Mouse (Mus musculus): ENCODE measurements around the gene Pcp4. TPM values are rescaled to one million over a fixed set of nuclear protein-coding genes. Genes with fewer than 3 reads are reported as not detected.
"Not testable (repeated sequence)": the region's sequence is repeated elsewhere in the genome, so short reads cannot be mapped to it uniquely, and the experiment has no call there.

Gene Pcp4
- polyA plus RNA-seq (2015; fragmentation: Nextera tagmentation; extraction: Ambion mirVana): 48.2 and 53.9 TPM in 2 replicates

DNA sequence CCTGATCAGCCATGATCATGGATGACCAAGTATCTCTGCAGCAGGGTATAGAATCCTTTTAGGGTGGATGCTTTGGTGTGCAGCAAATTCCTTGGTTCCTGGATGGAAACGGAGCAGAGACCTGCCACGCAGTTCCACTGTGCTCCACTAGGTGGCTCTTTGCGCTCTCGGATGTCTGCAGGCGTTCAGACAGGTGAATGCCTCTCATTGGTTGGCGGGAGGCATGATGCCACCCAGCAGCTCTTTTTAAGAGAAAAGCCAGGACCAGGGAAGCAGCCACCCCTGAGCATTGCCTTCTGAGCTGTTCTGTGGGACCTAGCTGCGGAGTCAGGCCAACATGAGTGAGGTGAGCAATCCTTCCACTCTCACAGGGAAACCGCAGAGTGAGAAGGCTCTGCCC, at the start of gene Pcp4:
Gene Pcp4 (plus strand): TSS at position 162 of the 400 bp plus-strand sequence.
- no peak within 1 kb of the TSS for H3K4me3 ChIP-seq (replicated peaks)
- no peaks in the 10 kb centered on the region for H3K36me3 ChIP-seq
- H3K4me1 ChIP-seq (replicated peaks): 0 out of 2 replicates have a peak, but pooled peaks cover 7% of the 10 kb centered on the region
- no peaks in the 10 kb centered on the region for H3K9me3 ChIP-seq
- H3K9ac ChIP-seq: no peak within 1 kb of the TSS
- H3K27me3 ChIP-seq (replicated peaks): 0 out of 2 replicates have a peak, but pooled peaks cover 6% of the 10 kb centered on the region
- peak; percentile 55; the same call in 1 of the 2 replicates for ATAC-seq
- no peak within 1 kb of the TSS for H3K27ac ChIP-seq
- WGBS: 13% methylated on average over 8 of the region's 8 CpGs
- H3K4me2 ChIP-seq (replicated peaks): no peak within 1 kb of the TSS

DNA sequence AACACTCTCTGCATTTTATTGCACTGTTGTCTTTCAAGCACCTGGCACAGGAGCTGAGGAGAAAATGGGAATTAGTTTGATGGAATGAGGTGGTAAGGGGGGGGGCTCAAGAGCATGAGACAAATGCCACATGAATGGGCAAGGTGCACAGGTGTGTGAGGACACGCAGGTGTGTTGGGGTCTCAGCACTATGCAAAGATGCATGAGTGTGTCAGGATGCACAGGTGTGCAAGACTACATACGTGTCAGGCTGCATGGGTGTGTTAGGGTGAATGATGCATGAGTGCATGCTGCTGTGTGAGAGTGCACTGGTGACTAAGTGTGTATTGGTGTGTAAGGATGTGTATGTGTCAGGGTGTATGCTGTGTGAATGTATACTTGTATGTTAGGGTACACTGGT, 42.4 kb upstream of the Pcp4 start:
- Histone ChIP-seq H3K4me2 (replicated peaks) (no peak overlapping the region), H3K36me3 (no peaks in the 10 kb centered on the region), H3K4me3 (replicated peaks) (no peak overlapping the region), H3K9ac (no peak overlapping the region), H3K4me1 (replicated peaks) (no peaks in the 10 kb centered on the region), H3K27me3 (replicated peaks) (no peaks in the 10 kb centered on the region), H3K9me3 (no peaks in the 10 kb centered on the region), H3K27ac (no peak overlapping the region)
- ATAC-seq: no peak
- WGBS: 76% methylated on average over 2 of the region's 2 CpGs

DNA sequence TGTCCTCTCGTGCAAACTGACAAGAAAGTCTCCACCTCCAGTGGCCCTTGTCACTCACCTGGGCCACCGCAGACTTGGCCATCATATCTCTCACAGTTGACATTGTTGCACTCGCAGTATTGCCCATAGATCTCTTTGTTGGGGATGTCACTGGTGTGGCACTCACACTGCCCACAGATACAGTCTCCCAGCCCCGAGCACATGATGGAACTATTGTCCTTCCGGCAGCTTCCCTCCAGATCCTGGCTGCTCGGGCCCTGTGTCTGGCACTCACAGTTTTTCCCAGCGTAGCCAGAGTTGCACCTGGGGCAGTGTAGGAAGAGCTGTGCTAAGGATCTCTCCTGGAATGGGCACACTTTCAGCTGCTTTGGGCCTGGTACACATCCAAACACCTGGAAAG, 40.7 kb upstream of the Pcp4 start:
- ATAC-seq: no peak
- Histone ChIP-seq H3K4me3 (replicated peaks) (no peak overlapping the region), H3K27me3 (replicated peaks) (no peaks in the 10 kb centered on the region), H3K9ac (no peak overlapping the region), H3K4me1 (replicated peaks) (no peaks in the 10 kb centered on the region), H3K4me2 (replicated peaks) (no peak overlapping the region), H3K36me3 (no peaks in the 10 kb centered on the region), H3K27ac (no peak overlapping the region), H3K9me3 (no peaks in the 10 kb centered on the region)
- WGBS: 81% methylated on average over 7 of the region's 7 CpGs

DNA sequence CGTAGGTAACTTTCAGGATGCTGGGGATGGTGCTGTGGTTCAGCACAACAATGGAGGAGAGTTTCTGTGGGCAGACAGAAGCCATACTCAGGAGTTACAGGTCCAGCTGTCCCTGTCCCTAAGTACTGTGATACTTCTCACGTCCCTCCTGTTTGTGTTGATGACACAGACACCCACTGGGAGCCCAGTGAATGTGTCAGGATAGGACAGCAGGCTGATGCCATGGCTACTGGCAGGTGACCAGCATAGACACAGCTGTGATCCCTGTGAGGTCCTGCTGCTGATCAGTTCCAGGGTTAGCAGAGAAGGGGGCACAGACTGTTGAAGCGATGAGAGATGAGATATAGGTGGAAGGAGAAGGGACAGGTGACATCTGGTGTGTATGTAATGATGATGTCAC, 38.4 kb upstream of the Pcp4 start:
- Histone ChIP-seq H3K4me2 (replicated peaks) (no peak overlapping the region), H3K27ac (no peak overlapping the region), H3K4me3 (replicated peaks) (no peak overlapping the region), H3K9ac (no peak overlapping the region), H3K27me3 (replicated peaks) (no peaks in the 10 kb centered on the region), H3K9me3 (no peaks in the 10 kb centered on the region), H3K4me1 (replicated peaks) (no peaks in the 10 kb centered on the region), H3K36me3 (no peaks in the 10 kb centered on the region)
- 67% methylated on average over 3 of the region's 3 CpGs for WGBS
- no peak for ATAC-seq

DNA sequence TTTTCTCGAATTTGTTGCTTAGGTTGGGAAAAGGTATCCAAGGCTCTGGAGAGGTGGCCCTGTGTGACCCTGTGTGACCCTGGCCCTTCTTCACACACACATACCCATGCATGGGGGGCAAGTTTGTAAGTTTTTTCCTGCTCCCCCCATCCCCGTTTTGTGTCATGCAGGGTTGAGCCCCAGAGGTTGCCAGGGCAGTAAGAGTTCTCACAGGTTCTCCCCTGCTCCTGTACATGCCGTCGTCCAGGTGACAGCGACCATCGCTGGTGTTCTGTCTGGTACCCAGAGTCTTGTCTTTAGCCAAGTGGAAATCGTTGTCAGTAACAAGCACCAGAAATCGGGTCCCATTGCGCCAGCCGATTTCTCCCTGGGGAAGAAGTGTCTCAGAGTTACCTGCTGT, 34.1 kb upstream of the Pcp4 start:
- 88% methylated on average over 10 of the region's 10 CpGs for WGBS
- H3K27ac ChIP-seq: no peak overlapping the region
- H3K4me1 ChIP-seq (replicated peaks): no peaks in the 10 kb centered on the region
- H3K9ac ChIP-seq: no peak overlapping the region
- H3K27me3 ChIP-seq (replicated peaks): no peaks in the 10 kb centered on the region
- H3K9me3 ChIP-seq: no peaks in the 10 kb centered on the region
- H3K36me3 ChIP-seq: no peaks in the 10 kb centered on the region
- no peak overlapping the region for H3K4me2 ChIP-seq (replicated peaks)
- no peak overlapping the region for H3K4me3 ChIP-seq (replicated peaks)
- ATAC-seq: no peak

DNA sequence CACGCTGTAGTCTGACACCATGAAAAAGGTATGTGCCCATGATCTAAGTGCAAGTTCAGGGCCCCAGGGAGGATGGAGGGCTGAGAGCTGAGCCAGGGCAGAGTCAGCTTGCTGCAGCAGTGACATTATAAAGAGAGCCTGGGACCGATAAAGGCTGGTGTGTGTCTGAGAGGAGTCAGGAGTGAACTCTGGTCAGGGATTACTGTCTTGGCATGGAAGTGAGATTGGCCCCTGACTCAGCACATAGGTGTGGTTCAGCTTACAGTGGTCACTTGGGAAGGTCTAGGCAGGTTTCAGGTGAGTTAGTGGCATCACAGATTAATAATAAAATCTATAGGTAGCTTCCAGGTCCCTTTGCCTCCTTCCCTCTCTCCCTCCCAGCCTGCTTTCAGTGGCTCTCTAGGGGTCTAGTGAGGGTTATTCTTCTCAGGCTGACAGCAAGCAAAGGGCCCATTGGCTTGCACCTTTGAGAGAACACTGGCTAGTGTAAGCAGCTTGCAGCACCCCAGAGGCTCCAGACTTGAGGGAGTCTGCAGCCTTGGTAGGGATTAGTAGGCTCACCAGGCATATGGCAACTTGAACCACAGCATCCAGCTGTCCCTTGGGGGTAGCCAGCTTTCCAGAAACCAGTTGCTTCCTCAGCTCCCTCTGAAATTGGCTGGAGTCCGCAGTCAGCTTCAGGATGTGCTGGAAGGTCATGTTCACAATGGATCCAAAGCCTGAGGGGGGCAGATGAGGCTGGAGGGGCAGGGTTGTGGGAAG, 33.2 kb upstream of the Pcp4 start:
- Histone ChIP-seq H3K27me3 (replicated peaks) (no peaks in the 10 kb centered on the region), H3K4me2 (replicated peaks) (no peak overlapping the region), H3K9me3 (no peaks in the 10 kb centered on the region), H3K27ac (no peak overlapping the region), H3K9ac (no peak overlapping the region), H3K36me3 (no peaks in the 10 kb centered on the region), H3K4me3 (replicated peaks) (no peak overlapping the region), H3K4me1 (replicated peaks) (no peaks in the 10 kb centered on the region)
- WGBS: 71% methylated on average over 3 of the region's 3 CpGs
- ATAC-seq: peak; percentile 54; the same call in 1 of the 2 replicates

DNA sequence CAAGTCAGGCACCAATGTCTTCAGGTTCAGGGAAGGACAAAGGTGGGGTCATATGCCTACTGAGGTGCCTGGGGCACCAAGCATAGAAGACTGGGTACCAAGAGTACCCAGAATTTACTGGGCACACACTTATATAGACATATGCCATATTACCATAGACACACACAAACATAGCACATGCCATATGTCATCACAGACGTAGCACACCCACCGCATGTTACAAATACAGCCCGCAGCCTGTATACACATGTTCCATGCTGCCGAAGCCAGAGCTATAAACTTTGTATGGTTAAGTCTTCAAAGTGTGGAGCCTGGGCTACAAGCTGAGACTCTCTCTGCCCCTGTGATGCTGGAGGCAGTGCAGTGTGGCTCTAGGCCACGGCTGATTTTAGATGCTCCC, 28.5 kb upstream of the Pcp4 start:
- no peak overlapping the region for H3K4me3 ChIP-seq (replicated peaks)
- no peak for ATAC-seq
- H3K36me3 ChIP-seq: no peaks in the 10 kb centered on the region
- no peaks in the 10 kb centered on the region for H3K4me1 ChIP-seq (replicated peaks)
- H3K27me3 ChIP-seq (replicated peaks): no peaks in the 10 kb centered on the region
- no peaks in the 10 kb centered on the region for H3K9me3 ChIP-seq
- no peak overlapping the region for H3K4me2 ChIP-seq (replicated peaks)
- no peak overlapping the region for H3K27ac ChIP-seq
- WGBS: 89% methylated on average over 5 of the region's 5 CpGs
- no peak overlapping the region for H3K9ac ChIP-seq

DNA sequence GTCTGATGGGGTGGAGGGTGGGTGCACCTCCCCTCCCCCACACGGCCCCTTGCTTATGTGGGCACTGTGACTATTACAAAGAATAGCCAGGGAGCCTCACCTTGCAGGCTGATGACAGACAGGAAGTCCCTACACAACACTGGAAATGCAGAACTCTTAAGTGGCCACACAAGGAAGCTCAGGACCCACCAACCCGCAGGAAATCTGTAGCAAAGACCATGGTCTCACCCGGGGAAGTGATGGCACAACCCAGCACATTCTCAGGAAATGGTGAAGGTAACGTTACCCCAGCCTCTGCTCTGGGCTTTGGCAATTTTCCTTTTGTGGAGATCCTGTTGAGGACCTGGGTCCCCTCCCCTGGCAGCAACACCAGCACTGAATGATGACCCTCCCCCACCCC, 27.7 kb upstream of the Pcp4 start:
- no peaks in the 10 kb centered on the region for H3K4me1 ChIP-seq (replicated peaks)
- H3K36me3 ChIP-seq: no peaks in the 10 kb centered on the region
- H3K9me3 ChIP-seq: no peaks in the 10 kb centered on the region
- no peak overlapping the region for H3K27ac ChIP-seq
- 60% methylated on average over 4 of the region's 4 CpGs for WGBS
- H3K27me3 ChIP-seq (replicated peaks): no peaks in the 10 kb centered on the region
- H3K4me3 ChIP-seq (replicated peaks): no peak overlapping the region
- H3K9ac ChIP-seq: no peak overlapping the region
- ATAC-seq: no peak
- no peak overlapping the region for H3K4me2 ChIP-seq (replicated peaks)

DNA sequence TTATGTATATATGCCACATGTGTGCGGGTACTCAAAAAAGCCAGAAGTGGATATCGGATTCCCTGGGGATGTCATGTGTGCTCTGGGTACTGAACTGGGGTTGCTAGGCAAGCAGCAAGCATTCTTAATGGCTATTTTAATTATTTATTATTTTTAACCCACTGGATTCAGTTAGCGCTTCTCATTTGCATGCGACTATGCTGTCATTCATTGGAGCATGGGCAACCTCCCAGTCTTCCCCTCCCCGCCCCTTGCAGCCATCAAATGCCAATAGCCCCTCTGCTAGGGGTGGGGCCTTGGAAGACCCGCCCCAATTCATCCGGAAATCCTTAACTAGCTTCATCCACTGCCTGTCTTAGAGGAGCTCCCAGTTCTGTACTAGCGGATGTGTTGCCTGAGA, 26.5 kb upstream of the Pcp4 start:
- H3K4me1 ChIP-seq (replicated peaks): no peaks in the 10 kb centered on the region
- no peak overlapping the region for H3K27ac ChIP-seq
- no peak overlapping the region for H3K9ac ChIP-seq
- H3K27me3 ChIP-seq (replicated peaks): no peaks in the 10 kb centered on the region
- no peak overlapping the region for H3K4me2 ChIP-seq (replicated peaks)
- 83% methylated on average over 8 of the region's 8 CpGs for WGBS
- no peaks in the 10 kb centered on the region for H3K9me3 ChIP-seq
- no peaks in the 10 kb centered on the region for H3K36me3 ChIP-seq
- no peak for ATAC-seq
- no peak overlapping the region for H3K4me3 ChIP-seq (replicated peaks)

DNA sequence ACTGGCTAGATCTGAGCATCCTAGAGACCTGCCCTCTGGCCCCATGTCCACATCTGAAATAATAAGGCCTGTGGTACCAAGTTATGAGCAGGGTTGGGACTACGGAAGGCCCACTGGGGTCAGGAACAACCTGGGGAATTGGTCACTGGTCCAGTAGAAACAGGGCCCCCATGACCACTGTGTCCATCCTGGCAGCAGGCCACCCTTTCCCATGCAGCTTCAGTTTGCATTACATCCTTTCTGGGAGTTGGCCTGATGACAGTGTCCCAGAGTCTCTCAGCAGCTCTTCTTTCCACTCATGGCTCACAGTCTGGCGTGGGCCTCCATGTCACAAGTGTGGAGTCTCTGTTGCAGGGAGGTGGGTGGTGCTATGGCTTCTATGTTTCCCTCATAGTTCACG, 25.6 kb upstream of the Pcp4 start:
- Histone ChIP-seq H3K9ac (no peak overlapping the region), H3K27ac (no peak overlapping the region), H3K4me1 (replicated peaks) (no peaks in the 10 kb centered on the region), H3K4me3 (replicated peaks) (no peak overlapping the region), H3K27me3 (replicated peaks) (no peaks in the 10 kb centered on the region), H3K4me2 (replicated peaks) (no peak overlapping the region), H3K36me3 (no peaks in the 10 kb centered on the region), H3K9me3 (no peaks in the 10 kb centered on the region)
- ATAC-seq: no peak
- WGBS: 87% methylated on average over 3 of the region's 3 CpGs

DNA sequence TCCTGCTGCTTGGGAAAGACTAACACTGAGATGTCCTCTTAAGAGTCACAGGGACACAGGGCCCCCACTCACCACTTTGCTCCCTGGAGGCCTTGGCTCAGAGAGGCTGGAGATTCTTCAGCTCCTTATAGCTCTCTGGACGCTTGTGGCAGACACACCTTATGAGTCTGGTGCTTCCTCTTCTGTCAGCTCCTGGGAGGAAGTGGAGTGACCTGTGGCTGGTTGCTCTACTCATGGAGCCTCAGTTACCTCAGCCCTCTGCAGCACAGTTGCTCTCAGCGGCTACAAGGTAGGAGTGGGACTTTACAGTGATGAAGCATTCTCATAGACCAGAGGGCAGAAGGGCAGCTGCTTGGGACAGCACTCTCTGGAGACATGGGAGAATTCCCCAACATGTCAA, 23.9 kb upstream of the Pcp4 start, which contains the start of gene Itgb2l:
Gene Itgb2l (minus strand): TSS at position 152 of the 400 bp plus-strand sequence.
- Histone ChIP-seq H3K27me3 (replicated peaks) (no peaks in the 10 kb centered on the region), H3K9ac (no peak within 1 kb of the TSS), H3K4me2 (replicated peaks) (no peak within 1 kb of the TSS), H3K4me1 (replicated peaks) (no peaks in the 10 kb centered on the region), H3K27ac (no peak within 1 kb of the TSS), H3K9me3 (no peaks in the 10 kb centered on the region), H3K36me3 (no peaks in the 10 kb centered on the region), H3K4me3 (replicated peaks) (no peak within 1 kb of the TSS)
- ATAC-seq: no peak
- 60% methylated on average over 2 of the region's 2 CpGs for WGBS

DNA sequence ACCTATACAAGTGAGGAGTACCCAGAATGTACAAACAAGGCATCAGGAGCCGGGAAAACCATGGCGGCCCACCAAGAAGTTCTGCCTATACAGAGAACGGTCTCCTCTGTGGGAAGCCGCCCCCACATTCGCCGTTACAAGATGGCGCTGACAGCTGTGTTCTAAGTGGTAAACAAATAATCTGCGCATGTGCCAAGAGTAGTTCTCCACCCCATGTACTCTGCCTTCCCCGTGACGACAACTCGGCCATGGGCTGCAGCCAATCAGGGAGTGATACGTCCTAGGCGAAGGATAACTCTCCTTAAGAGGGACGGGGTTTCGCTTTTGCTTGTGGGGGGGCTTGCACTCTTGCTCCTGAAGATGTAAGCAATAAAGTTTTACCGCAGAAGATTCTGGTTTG, 16.5 kb upstream of the Pcp4 start:
- H3K9ac ChIP-seq; H3K36me3 ChIP-seq; H3K4me1 ChIP-seq (replicated peaks); H3K4me2 ChIP-seq (replicated peaks); H3K9me3 ChIP-seq; ATAC-seq; H3K4me3 ChIP-seq (replicated peaks); H3K27me3 ChIP-seq (replicated peaks); H3K27ac ChIP-seq: not testable (repeated sequence)
- WGBS: 95% methylated on average over 16 of the region's 16 CpGs

DNA sequence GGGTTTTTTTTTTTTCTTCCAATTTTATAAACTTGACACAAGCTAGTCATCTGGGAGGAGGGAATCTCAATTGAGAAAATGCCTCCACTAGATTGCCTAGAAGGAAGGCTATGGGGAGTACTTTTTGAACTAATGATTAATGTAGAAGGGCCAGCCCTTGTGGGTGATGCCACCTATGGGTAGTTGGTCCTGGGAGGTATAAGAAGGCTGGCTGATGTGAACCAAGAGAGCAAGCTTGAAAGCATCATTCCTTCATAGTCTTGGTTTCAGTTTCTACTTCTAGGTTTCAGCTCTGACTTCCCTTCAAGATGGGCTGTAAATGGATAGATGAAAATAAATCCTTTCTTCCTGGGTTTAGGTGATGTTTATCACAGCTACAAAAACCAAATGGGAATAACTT, 13.3 kb upstream of the Pcp4 start:
- Histone ChIP-seq H3K4me2 (replicated peaks) (no peak overlapping the region), H3K4me1 (replicated peaks) (no peaks in the 10 kb centered on the region), H3K27me3 (replicated peaks) (no peaks in the 10 kb centered on the region), H3K9ac (no peak overlapping the region), H3K4me3 (replicated peaks) (no peak overlapping the region), H3K36me3 (no peaks in the 10 kb centered on the region), H3K27ac (no peak overlapping the region), H3K9me3 (no peaks in the 10 kb centered on the region)
- no peak for ATAC-seq

All from intestine, embryonic 15.5 days (tissue).